Mouse (Mus musculus) retina, postnatal 1 day (tissue): ENCODE measurements around the gene Fam83d.

Source experiments
- DNase-seq: peaks from one replicate; pipeline ENCODE4 v3.0.0-alpha.2; 2012

The Fam83d gene

GRCm38 (mm10) chr2:158828124-158828523 lies 60.2 kb downstream of the Fam83d start:
- no peak for DNase-seq

GRCm38 (mm10) chr2:158829746-158830145 lies 61.9 kb downstream of the Fam83d start:
- DNase-seq: no peak

GRCm38 (mm10) chr2:158833221-158833620 lies 65.3 kb downstream of the Fam83d start:
- no peak for DNase-seq

- peak; percentile 10 for DNase-seq
Measured at GRCm38 (mm10) chr2:158833645-158834044, 65.8 kb downstream of the Fam83d start.
